Mouse (Mus musculus) pancreas, adult 10 weeks (tissue): Measurements from ENCODE around the gene Krt39. TPM values are rescaled to one million over a fixed set of nuclear protein-coding genes. Genes with fewer than 3 reads are reported as not detected.

Source experiments
- polyA plus RNA-seq: library from polyadenylated mRNA; stranded (reverse); fragments of 350-450 nt; fragmentation: Illumina TruSeq; extraction: RNeasy Lipid Tissue Mini Kit (QIAGEN cat#74804); gene quantifications from one replicate; pipeline ENCODE4 v1.2.3, GENCODE M21; 2015; ENCODE audit warnings: low read depth, low replicate concordance; ENCODE audit not compliant: insufficient read depth

The Krt39 gene
- polyA plus RNA-seq: not detected

DNA sequence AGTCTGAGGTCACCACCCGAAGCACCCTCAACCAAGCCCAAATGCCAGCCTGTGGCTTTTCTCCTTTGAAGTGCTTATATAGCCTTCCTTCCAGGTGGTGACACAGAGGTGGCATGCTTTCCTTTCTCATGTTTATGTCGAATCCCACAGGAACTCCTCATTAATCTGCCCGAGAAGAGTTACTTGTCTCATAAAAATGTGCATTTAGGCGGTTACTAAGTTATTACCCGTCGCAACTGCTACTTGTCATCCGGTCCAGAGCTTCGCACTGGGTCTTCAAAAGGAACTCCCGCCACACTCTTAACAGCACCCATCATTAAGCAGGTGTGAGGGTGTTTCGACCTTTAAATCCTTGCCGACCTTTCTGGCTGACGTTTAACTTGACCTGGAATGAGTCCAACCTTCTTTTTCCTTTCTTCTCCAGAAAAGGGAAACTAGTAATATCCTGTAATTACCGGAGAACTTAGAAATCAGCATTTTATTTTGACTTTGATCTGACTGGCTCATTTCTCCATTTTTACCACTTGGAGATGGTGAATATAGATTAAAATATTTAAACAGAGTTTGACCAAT is at the start of gene Krt39:
TSS of gene Krt39 (minus strand) at position 51 of the 573 bp plus-strand sequence.

DNA sequence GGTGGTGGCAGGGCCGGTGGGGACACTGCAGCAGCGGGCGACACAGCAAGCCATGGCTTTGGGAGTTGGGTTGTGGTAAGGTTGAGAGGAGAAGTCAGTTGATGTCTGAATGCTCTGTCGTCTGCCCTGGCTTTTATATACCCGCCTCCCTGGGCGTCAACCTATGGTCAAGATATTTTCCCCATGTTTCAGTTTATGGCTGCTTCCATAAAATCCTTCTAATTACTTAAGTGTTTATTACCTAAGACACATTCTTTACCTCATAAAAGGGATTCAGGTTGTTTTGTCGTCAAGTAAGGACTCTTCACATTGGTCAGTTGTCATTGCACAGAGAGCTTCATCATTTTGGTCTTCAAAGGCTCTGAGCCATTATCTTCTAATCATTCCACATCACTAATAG is 45.4 kb upstream of the Krt39 start, which contains the start of gene Krtap3-1:
TSS of gene Krtap3-1 (minus strand) at position 101 of the 400 bp plus-strand sequence.

DNA sequence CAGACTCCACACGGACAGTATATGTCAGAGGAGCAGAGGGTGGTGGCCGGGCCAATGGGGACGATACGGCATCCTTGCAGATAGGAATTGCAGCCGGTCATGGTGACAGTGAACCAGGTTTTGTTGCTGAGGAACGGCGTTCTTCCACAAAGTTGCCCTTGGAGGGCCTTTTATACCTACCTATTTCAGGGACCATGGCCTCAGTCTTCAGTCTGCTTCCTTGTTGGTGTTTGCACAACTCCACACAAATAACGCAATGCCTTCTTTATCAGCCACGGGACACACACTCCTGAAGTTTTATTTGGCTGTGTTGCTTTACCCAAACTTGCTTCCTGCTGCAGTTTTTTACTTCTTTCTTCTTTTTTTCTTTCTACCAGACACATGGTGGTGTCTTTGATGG is 38.2 kb upstream of the Krt39 start, which contains the start of gene Gm11939:
TSS of gene Gm11939 (minus strand) at position 101 of the 400 bp plus-strand sequence.

DNA sequence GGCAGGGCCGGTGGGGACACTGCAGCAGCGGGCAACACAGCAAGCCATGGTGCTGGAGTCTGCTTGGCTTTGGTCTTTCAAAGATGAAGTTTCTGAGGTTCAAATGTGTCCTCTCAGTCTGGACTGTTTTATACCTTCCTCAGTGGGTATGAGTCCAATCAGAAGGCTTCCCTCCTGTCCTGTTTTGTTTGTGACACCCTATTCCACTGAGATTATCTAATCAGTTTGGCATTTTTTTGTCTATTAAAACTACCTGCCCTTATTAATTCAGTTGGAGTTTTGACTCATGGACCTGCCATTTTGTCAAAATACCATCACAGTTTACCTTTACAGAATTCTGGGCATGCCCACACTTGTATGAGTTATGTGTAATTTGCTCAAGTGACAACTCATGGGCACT is 35.6 kb upstream of the Krt39 start, which contains the start of gene Krtap3-2:
TSS of gene Krtap3-2 (minus strand) at position 101 of the 400 bp plus-strand sequence.

DNA sequence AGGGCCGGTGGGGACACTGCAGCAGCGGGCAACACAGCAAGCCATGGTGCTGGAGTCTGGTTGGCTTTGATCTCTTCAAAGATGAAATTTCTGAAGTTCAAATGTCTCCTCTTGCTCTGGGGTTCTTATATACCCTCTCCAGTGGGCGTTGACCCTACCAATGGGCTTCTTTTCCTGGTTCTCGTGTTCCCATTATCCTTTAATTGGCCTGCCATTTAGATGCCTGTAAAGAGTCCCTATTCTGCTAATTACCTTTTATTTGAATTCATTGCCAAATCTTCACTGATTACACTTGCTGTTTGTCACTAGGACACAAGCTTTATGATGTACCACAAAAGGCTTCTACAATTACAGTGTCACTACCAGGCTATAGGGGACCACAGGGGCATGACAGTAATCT is 29.6 kb upstream of the Krt39 start, which contains the start of gene Krtap3-3:
TSS of gene Krtap3-3 (minus strand) at position 101 of the 400 bp plus-strand sequence.

DNA sequence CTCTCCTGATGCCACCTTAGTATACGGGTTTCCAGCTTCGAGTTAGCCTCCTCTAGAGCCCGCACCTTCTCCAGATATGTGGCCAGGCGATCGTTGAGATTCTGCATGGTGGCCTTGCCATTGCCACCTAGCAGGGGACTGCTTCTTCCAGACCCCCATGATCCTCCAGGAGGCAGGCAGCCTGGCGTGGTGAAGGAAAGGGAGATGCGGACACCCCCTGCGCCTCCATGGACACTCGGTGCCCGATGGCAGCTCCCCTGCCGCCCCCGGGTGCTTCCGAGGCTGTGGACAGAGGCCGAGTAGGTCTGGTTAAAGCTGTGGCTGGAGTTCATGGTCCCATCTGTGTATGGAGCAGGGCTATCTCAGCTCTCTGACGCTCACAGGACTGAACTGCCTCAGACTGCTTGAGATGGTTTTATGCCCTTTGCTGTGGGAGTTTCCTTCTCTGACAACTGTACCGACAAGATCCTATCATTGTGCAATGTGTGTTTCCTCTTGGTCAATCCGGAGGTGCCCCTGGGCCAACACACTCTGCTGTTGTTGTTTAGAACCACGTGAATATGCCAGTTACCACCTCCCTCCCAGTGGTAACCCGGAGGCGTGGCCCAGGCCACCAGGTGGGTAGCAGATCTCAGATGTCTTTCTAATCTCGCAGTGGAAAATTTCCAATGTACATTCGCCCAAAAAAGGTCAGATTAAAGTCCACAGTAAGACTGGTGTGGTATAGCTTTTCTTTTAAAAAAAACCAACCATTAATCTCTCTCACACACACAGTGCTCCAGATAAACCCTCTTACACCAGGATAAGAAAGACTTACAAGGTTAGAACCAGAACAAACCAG is 28.2 kb downstream of the Krt39 start, which contains the start of gene Krt23:
TSS of gene Krt23 (minus strand) at position 405 of the 841 bp plus-strand sequence.

Other genes starting within 250 kb of the Krt39 start
- gene Krt24, start 236.1 kb downstream of the Krt39 start, polyA plus RNA-seq: not detected
- not detected for gene Krt25, start 198.4 kb downstream of the Krt39 start, polyA plus RNA-seq
- gene Krt26, start 183.4 kb downstream of the Krt39 start, polyA plus RNA-seq: not detected
- not detected for gene Krt27, start 170.2 kb downstream of the Krt39 start, polyA plus RNA-seq
- not detected for gene Krt28, start 146.4 kb downstream of the Krt39 start, polyA plus RNA-seq
- gene Krt10, start 132.0 kb downstream of the Krt39 start, polyA plus RNA-seq: 3.7 TPM
- gene Krt12, start 99.1 kb downstream of the Krt39 start, polyA plus RNA-seq: not detected
- gene Krt20, start 83.2 kb downstream of the Krt39 start, polyA plus RNA-seq: not detected
- 2.0 TPM for gene Krt23, start 28.2 kb downstream of the Krt39 start, polyA plus RNA-seq
- gene Krt40, start 21.8 kb upstream of the Krt39 start, polyA plus RNA-seq: not detected
- gene Krtap3-3, start 29.5 kb upstream of the Krt39 start, polyA plus RNA-seq: not detected
- not detected for gene Krtap3-2, start 35.5 kb upstream of the Krt39 start, polyA plus RNA-seq
- gene Gm11939, start 38.1 kb upstream of the Krt39 start, polyA plus RNA-seq: not detected
- gene Krtap3-1, start 45.3 kb upstream of the Krt39 start, polyA plus RNA-seq: not detected
- gene Krtap1-5, start 59.7 kb upstream of the Krt39 start, polyA plus RNA-seq: not detected
- gene Krtap1-4, start 62.3 kb upstream of the Krt39 start, polyA plus RNA-seq: not detected
- not detected for gene Krtap1-3, start 70.0 kb upstream of the Krt39 start, polyA plus RNA-seq
- gene Krtap9-3, start 76.8 kb upstream of the Krt39 start, polyA plus RNA-seq: not detected
- not detected for gene Gm11938, start 82.0 kb upstream of the Krt39 start, polyA plus RNA-seq
- not detected for gene Gm11937, start 88.9 kb upstream of the Krt39 start, polyA plus RNA-seq
- not detected for gene Krtap2-4, start 93.5 kb upstream of the Krt39 start, polyA plus RNA-seq
- not detected for gene Gm11562, start 99.1 kb upstream of the Krt39 start, polyA plus RNA-seq
- not detected for gene Krtap4-1, start 106.9 kb upstream of the Krt39 start, polyA plus RNA-seq
- gene Krtap4-2, start 113.7 kb upstream of the Krt39 start, polyA plus RNA-seq: not detected
- gene Krtap4-7, start 122.8 kb upstream of the Krt39 start, polyA plus RNA-seq: not detected
- not detected for gene Gm11555, start 128.9 kb upstream of the Krt39 start, polyA plus RNA-seq
- not detected for gene Gm11563, start 137.6 kb upstream of the Krt39 start, polyA plus RNA-seq
- not detected for gene Krtap4-6, start 144.6 kb upstream of the Krt39 start, polyA plus RNA-seq
- not detected for gene Gm14190, start 169.4 kb upstream of the Krt39 start, polyA plus RNA-seq
- gene Gm14180, start 213.0 kb upstream of the Krt39 start, polyA plus RNA-seq: not detected